Mouse (Mus musculus): ENCODE data around the gene Hoxd12.

GRCm38 (mm10) chr2:74654743-74655419, 19.9 kb upstream of the Hoxd12 start:
- no peak for TF ChIP-seq USF1 (IDR thresholded peaks at IDR 0.05; ENCODE audit: low read depth)
- TF ChIP-seq CTCF (IDR thresholded peaks at IDR 0.05; ENCODE audit: control insufficient read depth, insufficient read depth, insufficient read length): no peak
- no peak for TF ChIP-seq MAX (IDR thresholded peaks at IDR 0.05)
